Mouse (Mus musculus) intestine, embryonic 16.5 days (tissue): ENCODE measurements around the gene Slc5a10. TPM values are rescaled to one million over a fixed set of nuclear protein-coding genes. Genes with fewer than 3 reads are reported as not detected.

Experiments used
- ATAC-seq: fragments of 200-750 bp; cut with Nextera tagmentation; 2 replicates; pipeline ENCODE4 v1.8.0; 2017; ENCODE audit warnings: moderate TSS enrichment, moderate library complexity
- H3K27ac ChIP-seq: fragments of 300-500 bp; sonication (generic); 2 replicates; pipeline ENCODE4 v1.5.1; 2014; ENCODE audit warnings: mild to moderate bottlenecking, low read length
- H3K27me3 ChIP-seq: fragments of 300-500 bp; sonication (generic); replicated peaks from 2 replicates; pipeline ENCODE4 v1.6.1; 2014; ENCODE audit warnings: low read length, control low read depth, mixed read lengths; ENCODE audit not compliant: control insufficient read depth, insufficient read depth
- H3K36me3 ChIP-seq: fragments of 300-500 bp; sonication (generic); 2 replicates; pipeline ENCODE4 v1.6.1; 2014; ENCODE audit warnings: low read length, control low read depth; ENCODE audit not compliant: control insufficient read depth, insufficient read depth
- H3K4me1 ChIP-seq: fragments of 300-500 bp; sonication (generic); 2 replicates; pipeline ENCODE4 v1.6.1; 2014; ENCODE audit warnings: low read length, control low read depth, mixed read lengths; ENCODE audit not compliant: control insufficient read depth, insufficient read depth
- H3K4me2 ChIP-seq: fragments of 300-500 bp; sonication (generic); 2 replicates; pipeline ENCODE4 v1.6.1; 2014; ENCODE audit warnings: low read depth, low read length, control low read depth
- H3K4me3 ChIP-seq: fragments of 300-500 bp; sonication (generic); 2 replicates; pipeline ENCODE4 v1.5.1; 2014; ENCODE audit warnings: mild to moderate bottlenecking, low read length
- H3K9ac ChIP-seq: fragments of 300-500 bp; sonication (generic); 2 replicates; pipeline ENCODE4 v1.6.1; 2014; ENCODE audit warnings: low read depth, low read length
- H3K9me3 ChIP-seq: fragments of 300-500 bp; sonication (generic); 2 replicates; pipeline ENCODE4 v1.6.1; 2016; ENCODE audit warnings: low read length, control low read depth; ENCODE audit not compliant: control insufficient read depth
- WGBS: fragments of 180-500 bp; shearing (Covaris S2); extraction: QIAGEN DNeasy Blood & Tissue Kit; methylation state at CpG from one replicate; pipeline ENCODE4 v1.1.7; 2014; 5-methylcytosine and 5-hydroxymethylcytosine counted together
- polyA plus RNA-seq: library from polyadenylated mRNA; unstranded; fragments of >200 nt; fragmentation: Nextera tagmentation; extraction: Ambion mirVana; gene quantifications from 2 replicates; pipeline ENCODE4 v1.2.1, GENCODE M21; 2015

Gene Slc5a10
- polyA plus RNA-seq, 1 experiment from 2014 or later, result 0.11 TPM

- no peak overlapping the region for H3K4me2 ChIP-seq
- H3K4me3 ChIP-seq, result no peak overlapping the region
- H3K4me1 ChIP-seq, result peaks cover 20% of the 10 kb centered on the region
- H3K27me3 ChIP-seq, result peaks cover 7% of the 10 kb centered on the region; the same call in 1 of the 2 replicates
- ATAC-seq, result no peak
- no peak overlapping the region for H3K27ac ChIP-seq
- no peaks in the 10 kb centered on the region for H3K36me3 ChIP-seq
- WGBS, result 47% methylated on average over 2 of the region's 2 CpGs
- 0 out of 2 replicates have a peak overlapping the region, but pooled peaks have one; percentile 14 for H3K9ac ChIP-seq
- no peaks in the 10 kb centered on the region for H3K9me3 ChIP-seq
Measured at GRCm38 (mm10) chr11:61687595-61687994, 33.0 kb downstream of the Slc5a10 start.

DNA sequence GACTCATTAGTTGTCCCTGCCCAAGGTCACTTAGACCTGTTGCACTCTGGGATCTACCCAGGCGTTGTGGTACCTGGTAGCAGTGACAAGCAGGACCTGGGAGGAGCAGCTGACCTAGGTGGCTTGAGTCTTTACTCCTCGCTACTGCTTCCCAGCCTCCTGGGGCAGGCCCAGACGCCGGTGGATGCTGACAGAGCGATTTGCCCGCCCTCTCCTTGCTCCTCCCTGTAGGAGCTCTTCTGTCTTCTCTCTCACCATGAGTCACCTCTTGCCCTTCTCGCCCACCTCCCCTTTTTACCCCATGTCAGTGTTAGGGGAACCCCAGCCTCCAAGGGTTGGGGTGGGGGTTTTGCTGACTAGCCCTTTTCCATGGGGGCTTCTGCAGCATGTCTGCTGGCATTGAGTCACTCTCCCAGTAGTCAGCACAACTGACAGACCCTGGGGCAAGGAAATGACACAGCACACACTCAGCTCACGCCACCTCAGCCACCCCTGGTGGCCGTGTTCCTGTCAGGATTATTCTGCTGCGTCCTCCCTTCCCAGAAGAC is 33.6 kb downstream of the Slc5a10 start:
- H3K4me2 ChIP-seq, result peak overlapping the region; percentile 76
- 44% methylated on average over 10 of the region's 10 CpGs for WGBS
- H3K4me1 ChIP-seq, result peaks cover 20% of the 10 kb centered on the region
- no peak overlapping the region for H3K4me3 ChIP-seq
- no peak for ATAC-seq
- H3K9ac ChIP-seq, result 0 out of 2 replicates have a peak overlapping the region, but pooled peaks have one; percentile 24
- H3K9me3 ChIP-seq, result no peaks in the 10 kb centered on the region
- no peaks in the 10 kb centered on the region for H3K36me3 ChIP-seq
- peak overlapping the region; percentile 2; the same call in 1 of the 2 replicates for H3K27ac ChIP-seq
- H3K27me3 ChIP-seq, result peaks cover 7% of the 10 kb centered on the region; the same call in 1 of the 2 replicates

GRCm38 (mm10) chr11:61686141-61686540 is 34.5 kb downstream of the Slc5a10 start:
- WGBS, result 41% methylated on average over 2 of the region's 2 CpGs
- Histone ChIP-seq H3K27ac (0 out of 2 replicates have a peak overlapping the region, but pooled peaks have one; percentile 21), H3K9ac (0 out of 2 replicates have a peak overlapping the region, but pooled peaks have one; percentile 73), H3K27me3 (peaks cover 7% of the 10 kb centered on the region; the same call in 1 of the 2 replicates), H3K4me3 (peak overlapping the region; percentile 56), H3K4me2 (peak overlapping the region; percentile 76), H3K9me3 (no peaks in the 10 kb centered on the region), H3K36me3 (no peaks in the 10 kb centered on the region), H3K4me1 (peaks cover 20% of the 10 kb centered on the region)
- ATAC-seq, result no peak; the same call in 1 of the 2 replicates

GRCm38 (mm10) chr11:61685119-61685725 is 35.4 kb downstream of the Slc5a10 start:
- 67% methylated on average over 8 of the region's 8 CpGs for WGBS
- Histone ChIP-seq H3K36me3 (no peaks in the 10 kb centered on the region), H3K4me2 (peak overlapping the region; percentile 76), H3K4me3 (peak overlapping the region; percentile 56), H3K4me1 (peaks cover 20% of the 10 kb centered on the region), H3K9me3 (no peaks in the 10 kb centered on the region), H3K9ac (peak overlapping the region; percentile 73), H3K27ac (no peak overlapping the region), H3K27me3 (peaks cover 7% of the 10 kb centered on the region; the same call in 1 of the 2 replicates)
- ATAC-seq, result no peak

GRCm38 (mm10) chr11:61683907-61684731 is 36.5 kb downstream of the Slc5a10 start, which contains the start of gene Fam83g:
TSS of gene Fam83g (plus strand) at chr11:61684091.
- Histone ChIP-seq H3K4me2 (peak within 1 kb of the TSS; percentile 76), H3K4me1 (peaks cover 20% of the 10 kb centered on the region), H3K27ac (peak within 1 kb of the TSS; percentile 90), H3K9ac (peak within 1 kb of the TSS; percentile 73), H3K4me3 (peak within 1 kb of the TSS; percentile 56), H3K9me3 (no peaks in the 10 kb centered on the region), H3K36me3 (no peaks in the 10 kb centered on the region), H3K27me3 (peaks cover 7% of the 10 kb centered on the region; the same call in 1 of the 2 replicates)
- peak; percentile 90 for ATAC-seq
- 2% methylated on average over 76 of the region's 76 CpGs for WGBS

DNA sequence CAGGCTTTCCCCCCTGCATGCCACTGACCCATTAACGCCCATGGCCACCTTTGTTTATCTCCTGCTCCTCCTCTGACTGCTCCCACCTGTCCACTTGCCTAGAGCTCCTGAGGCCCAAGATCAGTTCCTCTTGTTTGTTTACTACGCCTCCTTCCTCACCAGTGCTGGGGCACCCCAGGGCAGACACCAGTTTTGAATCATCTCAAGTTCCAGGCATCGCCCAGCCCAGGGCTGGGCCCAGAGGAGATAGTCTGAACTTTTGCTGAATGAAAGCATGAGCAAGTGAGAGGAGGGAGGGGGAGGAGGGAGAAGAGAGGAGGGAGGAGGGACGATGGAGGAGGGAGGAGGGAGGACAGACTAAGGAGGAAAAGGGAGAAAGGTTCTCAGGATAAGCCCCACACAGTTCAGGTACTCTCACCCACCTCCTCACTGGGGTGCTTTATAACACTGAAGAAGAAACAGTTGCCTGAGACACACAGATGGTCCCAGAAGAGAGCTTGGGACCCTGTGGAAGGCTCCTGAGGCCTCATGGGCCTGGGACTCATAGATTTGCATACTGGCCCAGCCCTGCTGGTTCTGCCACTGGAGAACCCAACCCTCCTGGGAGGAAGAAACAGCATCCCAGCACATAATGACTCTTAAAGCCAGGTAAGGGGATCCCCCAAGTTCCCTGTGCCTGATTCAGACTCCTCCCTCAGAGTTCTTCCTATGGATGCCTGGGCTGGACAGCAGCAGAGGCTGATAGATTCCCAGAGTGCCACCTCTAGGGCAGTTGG is 41.3 kb downstream of the Slc5a10 start:
- 59% methylated on average over 4 of the region's 4 CpGs for WGBS
- Histone ChIP-seq H3K4me2 (no peak overlapping the region), H3K4me3 (no peak overlapping the region), H3K9ac (no peak overlapping the region), H3K27me3 (peaks cover 7% of the 10 kb centered on the region; the same call in 1 of the 2 replicates), H3K4me1 (peaks cover 28% of the 10 kb centered on the region), H3K9me3 (no peaks in the 10 kb centered on the region), H3K27ac (no peak overlapping the region), H3K36me3 (no peaks in the 10 kb centered on the region)
- no peak for ATAC-seq

- Histone ChIP-seq H3K4me1 (peaks cover 27% of the 10 kb centered on the region), H3K27me3 (no peaks in the 10 kb centered on the region), H3K9me3 (no peaks in the 10 kb centered on the region), H3K27ac (no peak overlapping the region), H3K4me3 (no peak overlapping the region), H3K36me3 (no peaks in the 10 kb centered on the region), H3K4me2 (no peak overlapping the region), H3K9ac (no peak overlapping the region)
- ATAC-seq, result no peak
- 91% methylated on average over 4 of the region's 4 CpGs for WGBS
Measured at GRCm38 (mm10) chr11:61677709-61678108, 42.9 kb downstream of the Slc5a10 start.

DNA sequence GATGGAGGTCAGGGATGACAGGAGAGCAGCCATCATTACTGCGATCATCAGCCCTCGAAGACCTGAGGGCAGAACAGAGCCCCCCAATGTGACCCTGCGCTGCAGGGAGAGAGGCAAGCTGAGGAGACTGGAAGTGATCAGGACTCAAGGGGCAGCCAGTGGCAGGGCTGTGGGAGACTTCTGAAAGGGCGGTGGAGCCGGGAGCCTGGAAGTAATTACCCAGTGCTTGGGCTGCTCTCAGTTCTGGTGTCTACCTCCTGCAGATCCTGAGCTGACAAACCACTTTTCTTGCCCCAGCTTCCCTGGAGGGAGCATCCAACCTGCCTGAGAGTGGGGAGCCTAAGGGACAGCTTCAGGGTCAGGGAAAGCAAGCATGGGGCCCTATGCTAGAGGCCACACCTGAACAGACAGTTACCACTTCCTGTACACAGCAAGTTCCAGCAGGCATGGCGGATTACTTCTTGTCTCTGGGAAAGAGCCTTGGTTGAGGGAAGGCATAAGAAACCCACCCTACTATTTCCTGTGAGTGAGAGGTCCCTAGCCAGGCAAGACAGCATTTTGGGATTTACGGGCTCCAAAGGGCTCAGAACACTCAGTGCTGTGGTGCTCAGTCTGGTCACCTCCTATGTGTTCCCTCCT is 44.3 kb downstream of the Slc5a10 start:
- Histone ChIP-seq H3K4me1 (peaks cover 36% of the 10 kb centered on the region), H3K9me3 (no peaks in the 10 kb centered on the region), H3K27ac (no peak overlapping the region), H3K4me3 (no peak overlapping the region), H3K27me3 (no peaks in the 10 kb centered on the region), H3K4me2 (no peak overlapping the region), H3K36me3 (no peaks in the 10 kb centered on the region), H3K9ac (0 out of 2 replicates have a peak overlapping the region, but pooled peaks have one; percentile 1)
- WGBS, result 72% methylated on average over 7 of the region's 7 CpGs
- no peak for ATAC-seq
